Mouse (Mus musculus) midbrain, embryonic 12.5 days (tissue): Measurements from ENCODE around the gene Gm27179. TPM values are rescaled to one million over a fixed set of nuclear protein-coding genes. Genes with fewer than 3 reads are reported as not detected.
A peak's percentile ranks its signal among the peaks of the same experiment; 100 is the strongest.
"Not testable (repeated sequence)": the region's sequence is repeated elsewhere in the genome, so short reads cannot be mapped to it uniquely, and the experiment has no call there.

Source experiments
- ATAC-seq: fragments of 200-750 bp; cut with Nextera tagmentation; 2 replicates; pipeline ENCODE4 v1.8.0; 2017; ENCODE audit warnings: low read depth, moderate TSS enrichment, moderate library complexity; ENCODE audit not compliant: low FRiP score
- H3K27ac ChIP-seq: fragments of 300-500 bp; sonication (generic); replicated peaks from 2 replicates; pipeline ENCODE4 v1.5.1; 2016; ENCODE audit warnings: mild to moderate bottlenecking
- H3K27me3 ChIP-seq: fragments of 300-500 bp; sonication (generic); 2 replicates; pipeline ENCODE4 v1.6.1; 2016; ENCODE audit warnings: mild to moderate bottlenecking
- H3K36me3 ChIP-seq: fragments of 300-500 bp; sonication (generic); 2 replicates; pipeline ENCODE4 v1.6.1; 2016
- H3K4me1 ChIP-seq: fragments of 300-500 bp; sonication (generic); 2 replicates; pipeline ENCODE4 v1.6.1; 2016
- H3K4me2 ChIP-seq: fragments of 300-500 bp; sonication (generic); replicated peaks from 2 replicates; pipeline ENCODE4 v1.6.1; 2016; ENCODE audit warnings: mild to moderate bottlenecking, moderate library complexity
- H3K4me3 ChIP-seq: fragments of 300-500 bp; sonication (generic); 2 replicates; pipeline ENCODE4 v1.5.1; 2016; ENCODE audit warnings: mild to moderate bottlenecking
- H3K9ac ChIP-seq: fragments of 300-500 bp; sonication (generic); replicated peaks from 2 replicates; pipeline ENCODE4 v1.6.1; 2016; ENCODE audit warnings: mild to moderate bottlenecking, moderate library complexity
- H3K9me3 ChIP-seq: fragments of 300-500 bp; sonication (generic); 2 replicates; pipeline ENCODE4 v1.6.1; 2016; ENCODE audit warnings: mild to moderate bottlenecking
- WGBS: fragments of 180-500 bp; shearing (Covaris S2); methylation state at CpG from one replicate; pipeline ENCODE4 v1.1.7; 2016; 5-methylcytosine and 5-hydroxymethylcytosine counted together
- polyA plus RNA-seq: library from polyadenylated mRNA; unstranded; fragments of >200 nt; fragmentation: Nextera tagmentation; extraction: Ambion mirVana; gene quantifications from 2 replicates; pipeline ENCODE4 v1.2.1, GENCODE M21; 2016

Gene Gm27179
- not detected in 2 replicates for polyA plus RNA-seq

GRCm38 (mm10) chr14:69512449-69512848, at the start of gene Gm27179:
Gene Gm27179 (minus strand): TSS chr14:69512549.
- H3K9ac ChIP-seq, ATAC-seq, H3K27ac ChIP-seq, H3K4me1 ChIP-seq, H3K27me3 ChIP-seq, H3K4me2 ChIP-seq, H3K9me3 ChIP-seq, H3K36me3 ChIP-seq, H3K4me3 ChIP-seq: not testable (repeated sequence)
- WGBS: no CpG with 5 or more reads among the region's 2 CpGs

GRCm38 (mm10) chr14:69557550-69557949, 45.2 kb upstream of the Gm27179 start:
- WGBS: no CpG with 5 or more reads among the region's 14 CpGs

GRCm38 (mm10) chr14:69556820-69557219, 44.5 kb upstream of the Gm27179 start:
- H3K36me3 ChIP-seq, H3K27me3 ChIP-seq, ATAC-seq, H3K4me1 ChIP-seq, H3K4me2 ChIP-seq, H3K9me3 ChIP-seq, H3K27ac ChIP-seq, H3K9ac ChIP-seq, H3K4me3 ChIP-seq: not testable (repeated sequence)
- WGBS: no CpG with 5 or more reads among the region's 8 CpGs

More at GRCm38 (mm10) chr14:69557550-69557949, 45.2 kb upstream of the Gm27179 start:
- not testable (repeated sequence) for H3K4me1 ChIP-seq, H3K36me3 ChIP-seq, H3K27me3 ChIP-seq, H3K9me3 ChIP-seq, H3K4me3 ChIP-seq, H3K27ac ChIP-seq, H3K4me2 ChIP-seq, ATAC-seq, H3K9ac ChIP-seq

- H3K9me3 ChIP-seq, H3K4me3 ChIP-seq, H3K27ac ChIP-seq, H3K9ac ChIP-seq, H3K36me3 ChIP-seq, H3K27me3 ChIP-seq, H3K4me2 ChIP-seq, H3K4me1 ChIP-seq: not testable (repeated sequence)
- peak; percentile 94 for ATAC-seq
- no CpG with 5 or more reads among the region's 68 CpGs for WGBS
These were observed 42.9 kb upstream of the Gm27179 start, which contains the start of gene Entpd4b for GRCm38 (mm10) chr14:69555110-69555831. Gene Entpd4b (plus strand): TSS chr14:69555424.

GRCm38 (mm10) chr14:69547310-69547709, 35.0 kb upstream of the Gm27179 start:
- H3K36me3 ChIP-seq, H3K27ac ChIP-seq, H3K4me3 ChIP-seq, H3K4me1 ChIP-seq, ATAC-seq, H3K4me2 ChIP-seq, H3K9me3 ChIP-seq, H3K27me3 ChIP-seq, H3K9ac ChIP-seq: not testable (repeated sequence)
- WGBS: no CpG with 5 or more reads among the region's 4 CpGs

- not testable (repeated sequence) for H3K4me1 ChIP-seq, H3K27me3 ChIP-seq, H3K4me3 ChIP-seq, H3K9me3 ChIP-seq, H3K36me3 ChIP-seq, H3K4me2 ChIP-seq, H3K9ac ChIP-seq, ATAC-seq, H3K27ac ChIP-seq
- no CpG with 5 or more reads among the region's 2 CpGs for WGBS
These were observed 32.7 kb upstream of the Gm27179 start for GRCm38 (mm10) chr14:69545052-69545451.

- not testable (repeated sequence) for H3K36me3 ChIP-seq, H3K4me2 ChIP-seq, H3K27me3 ChIP-seq, H3K4me3 ChIP-seq, H3K27ac ChIP-seq, H3K9ac ChIP-seq, H3K4me1 ChIP-seq, H3K9me3 ChIP-seq, ATAC-seq
- no CpG with 5 or more reads among the region's 7 CpGs for WGBS
These were observed 31.7 kb upstream of the Gm27179 start for GRCm38 (mm10) chr14:69544033-69544432.

GRCm38 (mm10) chr14:69542695-69543094, 30.3 kb upstream of the Gm27179 start:
- not testable (repeated sequence) for H3K27me3 ChIP-seq, H3K4me3 ChIP-seq, H3K9ac ChIP-seq, ATAC-seq, H3K36me3 ChIP-seq, H3K9me3 ChIP-seq, H3K27ac ChIP-seq, H3K4me2 ChIP-seq, H3K4me1 ChIP-seq
- no CpG with 5 or more reads among the region's 7 CpGs for WGBS

- not testable (repeated sequence) for H3K4me1 ChIP-seq, H3K27ac ChIP-seq, H3K9me3 ChIP-seq, H3K4me3 ChIP-seq, H3K9ac ChIP-seq, H3K36me3 ChIP-seq, ATAC-seq, H3K27me3 ChIP-seq, H3K4me2 ChIP-seq
- no CpG with 5 or more reads among the region's 5 CpGs for WGBS
These were observed 27.8 kb upstream of the Gm27179 start for GRCm38 (mm10) chr14:69540113-69540512.

- H3K4me2 ChIP-seq, H3K9ac ChIP-seq, ATAC-seq, H3K4me3 ChIP-seq, H3K4me1 ChIP-seq, H3K9me3 ChIP-seq, H3K36me3 ChIP-seq, H3K27ac ChIP-seq, H3K27me3 ChIP-seq: not testable (repeated sequence)
- no CpG with 5 or more reads among the region's 7 CpGs for WGBS
These were observed 24.2 kb upstream of the Gm27179 start for GRCm38 (mm10) chr14:69536539-69536938.

GRCm38 (mm10) chr14:69526202-69526601, 13.9 kb upstream of the Gm27179 start:
- H3K9ac ChIP-seq, H3K27ac ChIP-seq, H3K36me3 ChIP-seq, H3K4me2 ChIP-seq, H3K4me3 ChIP-seq, H3K4me1 ChIP-seq, ATAC-seq, H3K27me3 ChIP-seq, H3K9me3 ChIP-seq: not testable (repeated sequence)
- no CpG with 5 or more reads among the region's 1 CpGs for WGBS

- not testable (repeated sequence) for H3K36me3 ChIP-seq, H3K27ac ChIP-seq, H3K27me3 ChIP-seq, H3K4me2 ChIP-seq, ATAC-seq, H3K9ac ChIP-seq, H3K4me3 ChIP-seq, H3K4me1 ChIP-seq, H3K9me3 ChIP-seq
- WGBS: no CpG with 5 or more reads among the region's 1 CpGs
These were observed 10.7 kb upstream of the Gm27179 start for GRCm38 (mm10) chr14:69523001-69523400.

GRCm38 (mm10) chr14:69520810-69521209, 8.5 kb upstream of the Gm27179 start:
- not testable (repeated sequence) for H3K4me2 ChIP-seq, H3K9me3 ChIP-seq, H3K9ac ChIP-seq, H3K27ac ChIP-seq, H3K27me3 ChIP-seq, H3K4me3 ChIP-seq, ATAC-seq, H3K36me3 ChIP-seq, H3K4me1 ChIP-seq
- no CpG with 5 or more reads among the region's 2 CpGs for WGBS
